Mouse (Mus musculus) hindbrain, postnatal 0 days (tissue): Measurements from ENCODE around the gene Grk3. TPM values are rescaled to one million over a fixed set of nuclear protein-coding genes. Genes with fewer than 3 reads are reported as not detected.
A peak's percentile ranks its signal among the peaks of the same experiment; 100 is the strongest.

Source experiments
- ATAC-seq: fragments of 200-750 bp; cut with Nextera tagmentation; 2 replicates; pipeline ENCODE4 v1.8.0; 2017; ENCODE audit warnings: mild to moderate bottlenecking, moderate TSS enrichment, moderate library complexity
- DNase-seq: peaks from one replicate; pipeline ENCODE4 v3.0.0-alpha.2; 2015; ENCODE audit warnings: low spot score
- H3K27ac ChIP-seq: fragments of 300-500 bp; sonication (generic); 2 replicates; pipeline ENCODE4 v1.5.1; 2014; ENCODE audit warnings: mild to moderate bottlenecking
- H3K27me3 ChIP-seq: fragments of 300-500 bp; sonication (generic); 2 replicates; pipeline ENCODE4 v1.6.1; 2014; ENCODE audit warnings: low read length, mixed read lengths; ENCODE audit not compliant: insufficient read depth
- H3K36me3 ChIP-seq: fragments of 300-500 bp; sonication (generic); 2 replicates; pipeline ENCODE4 v1.6.1; 2014; ENCODE audit warnings: low read length, mixed read lengths; ENCODE audit not compliant: insufficient read depth
- H3K4me1 ChIP-seq: fragments of 300-500 bp; sonication (generic); 2 replicates; pipeline ENCODE4 v1.6.1; 2014; ENCODE audit warnings: antibody characterized with exemption, low read length, mixed read lengths; ENCODE audit not compliant: insufficient read depth
- H3K4me2 ChIP-seq: fragments of 300-500 bp; sonication (generic); 2 replicates; pipeline ENCODE4 v1.6.1; 2014; ENCODE audit warnings: low read depth, mild to moderate bottlenecking, low read length, moderate library complexity, mixed read lengths
- H3K4me3 ChIP-seq: fragments of 300-500 bp; sonication (generic); 2 replicates; pipeline ENCODE4 v1.5.1; 2014; ENCODE audit warnings: low read length
- H3K9ac ChIP-seq: fragments of 300-500 bp; sonication (generic); replicated peaks from 2 replicates; pipeline ENCODE4 v1.6.1; 2014; ENCODE audit warnings: mild to moderate bottlenecking, low read length, moderate library complexity, mixed read lengths
- H3K9me3 ChIP-seq: fragments of 300-500 bp; sonication (generic); 2 replicates; pipeline ENCODE4 v1.6.1; 2016; ENCODE audit warnings: low read length, mixed read lengths
- CTCF ChIP-seq: IDR thresholded peaks from 2 replicates; pipeline ENCODE4 v1.5.1; 2016; ENCODE audit warnings: antibody characterized with exemption, control low read depth, low read depth
- WGBS: fragments of 180-500 bp; shearing (Covaris S2); extraction: QIAGEN DNeasy Blood & Tissue Kit; methylation state at CpG from one replicate; pipeline ENCODE4 v1.1.7; 2014; 5-methylcytosine and 5-hydroxymethylcytosine counted together
- polyA plus RNA-seq: library from polyadenylated mRNA; unstranded; fragments of >200 nt; fragmentation: Nextera tagmentation; extraction: Ambion mirVana; gene quantifications from 2 replicates; pipeline ENCODE4 v1.2.1, GENCODE M21; 2015
- total RNA-seq: library from RNA; depleted of rRNA; stranded (reverse); fragments of >200 nt; gene quantifications from 2 replicates; pipeline ENCODE4 v1.2.3, GENCODE M21; 2014

Gene Grk3
- total and polyA plus RNA-seq, 2 experiments from 2014 or later = 22.4 to 67.6 TPM

DNA sequence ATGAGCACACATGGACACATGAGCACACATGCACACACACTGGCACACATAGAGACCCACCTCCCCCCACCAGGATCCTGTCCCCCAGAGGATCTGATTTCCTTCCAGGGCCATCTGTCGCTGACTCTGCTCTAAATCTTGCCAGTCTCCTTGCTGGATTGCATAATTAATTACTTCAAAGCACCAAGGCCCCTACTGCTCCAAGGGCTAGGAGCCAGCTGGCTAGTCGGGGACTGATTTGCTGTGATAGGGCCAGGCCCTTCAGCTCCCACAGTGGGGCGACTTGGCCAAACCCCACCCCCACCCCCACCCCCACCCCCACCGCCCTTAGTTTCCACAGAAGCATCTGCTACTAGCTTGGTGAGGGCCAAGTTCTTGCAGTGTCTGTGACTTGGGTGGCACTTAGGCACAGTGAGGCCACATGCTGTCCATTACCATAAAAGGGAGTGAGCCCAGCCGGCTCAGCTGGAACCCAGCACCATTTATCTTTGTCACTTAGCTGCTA, 26.0 kb upstream of the Grk3 start:
- DNase-seq = peak; percentile 95
- ATAC-seq = peak; percentile 94
- WGBS = 6% methylated on average over 5 of the region's 5 CpGs
- TF ChIP-seq CTCF = no peak
- no peaks in the 10 kb centered on the region for H3K27me3 ChIP-seq
- H3K4me2 ChIP-seq = no peak overlapping the region
- no peaks in the 10 kb centered on the region for H3K9me3 ChIP-seq
- no peak overlapping the region for H3K9ac ChIP-seq
- H3K4me1 ChIP-seq = peaks cover 8% of the 10 kb centered on the region
- no peaks in the 10 kb centered on the region for H3K36me3 ChIP-seq
- H3K27ac ChIP-seq = peak overlapping the region; percentile 62
- H3K4me3 ChIP-seq = no peak overlapping the region

DNA sequence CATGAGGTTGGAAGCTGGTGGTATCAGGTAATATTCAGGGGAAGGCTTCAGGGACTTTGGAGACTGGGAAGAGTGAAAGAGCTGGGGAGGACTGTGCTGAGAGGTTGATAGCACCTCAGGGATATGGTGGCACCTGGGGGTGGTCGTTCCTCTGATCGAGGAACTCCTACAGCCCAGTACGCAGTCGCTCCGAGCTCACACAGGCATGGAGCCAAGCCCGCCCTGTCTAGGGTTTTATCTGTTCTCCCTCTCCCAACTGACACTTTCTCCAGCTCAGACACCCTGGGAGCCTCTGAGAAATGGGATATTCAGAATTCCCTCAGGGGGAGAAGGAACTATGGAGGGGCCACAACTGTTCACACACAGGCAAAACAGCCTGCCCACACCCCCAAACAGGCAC, 25.2 kb upstream of the Grk3 start:
- Histone ChIP-seq H3K27me3 (no peaks in the 10 kb centered on the region), H3K9ac (no peak overlapping the region), H3K36me3 (no peaks in the 10 kb centered on the region), H3K4me3 (no peak overlapping the region), H3K4me2 (no peak overlapping the region), H3K27ac (peak overlapping the region; percentile 62; the same call in 1 of the 2 replicates), H3K4me1 (peaks cover 8% of the 10 kb centered on the region), H3K9me3 (no peaks in the 10 kb centered on the region)
- no peak for TF ChIP-seq CTCF
- WGBS = 41% methylated on average over 6 of the region's 6 CpGs
- no peak for ATAC-seq
- DNase-seq = no peak

DNA sequence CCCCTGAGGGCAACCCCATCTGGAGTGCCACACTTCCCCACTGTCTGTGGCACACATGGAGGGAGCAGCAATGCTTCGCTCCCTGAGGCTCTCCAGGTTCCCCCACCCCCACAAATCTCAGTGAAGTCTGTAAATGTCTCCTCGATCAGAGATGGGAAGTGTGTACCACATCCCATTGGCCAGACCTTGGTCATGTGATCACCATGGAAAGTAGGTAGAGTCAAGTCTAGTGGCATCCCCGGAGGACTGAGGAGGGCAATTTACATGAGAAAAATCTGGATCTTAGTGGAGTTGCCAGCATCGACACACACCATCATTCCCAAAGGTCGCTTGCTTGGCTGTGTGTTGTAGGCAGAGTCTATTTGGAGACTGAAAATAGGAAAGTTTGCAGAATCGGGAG, 23.0 kb upstream of the Grk3 start:
- Histone ChIP-seq H3K4me2 (no peak overlapping the region), H3K4me1 (peaks cover 14% of the 10 kb centered on the region), H3K9ac (no peak overlapping the region), H3K4me3 (no peak overlapping the region), H3K27ac (no peak overlapping the region), H3K9me3 (no peaks in the 10 kb centered on the region), H3K27me3 (no peaks in the 10 kb centered on the region), H3K36me3 (no peaks in the 10 kb centered on the region)
- ATAC-seq (no peak), DNase-seq (no peak)
- 77% methylated on average over 6 of the region's 6 CpGs for WGBS
- no peak for TF ChIP-seq CTCF

DNA sequence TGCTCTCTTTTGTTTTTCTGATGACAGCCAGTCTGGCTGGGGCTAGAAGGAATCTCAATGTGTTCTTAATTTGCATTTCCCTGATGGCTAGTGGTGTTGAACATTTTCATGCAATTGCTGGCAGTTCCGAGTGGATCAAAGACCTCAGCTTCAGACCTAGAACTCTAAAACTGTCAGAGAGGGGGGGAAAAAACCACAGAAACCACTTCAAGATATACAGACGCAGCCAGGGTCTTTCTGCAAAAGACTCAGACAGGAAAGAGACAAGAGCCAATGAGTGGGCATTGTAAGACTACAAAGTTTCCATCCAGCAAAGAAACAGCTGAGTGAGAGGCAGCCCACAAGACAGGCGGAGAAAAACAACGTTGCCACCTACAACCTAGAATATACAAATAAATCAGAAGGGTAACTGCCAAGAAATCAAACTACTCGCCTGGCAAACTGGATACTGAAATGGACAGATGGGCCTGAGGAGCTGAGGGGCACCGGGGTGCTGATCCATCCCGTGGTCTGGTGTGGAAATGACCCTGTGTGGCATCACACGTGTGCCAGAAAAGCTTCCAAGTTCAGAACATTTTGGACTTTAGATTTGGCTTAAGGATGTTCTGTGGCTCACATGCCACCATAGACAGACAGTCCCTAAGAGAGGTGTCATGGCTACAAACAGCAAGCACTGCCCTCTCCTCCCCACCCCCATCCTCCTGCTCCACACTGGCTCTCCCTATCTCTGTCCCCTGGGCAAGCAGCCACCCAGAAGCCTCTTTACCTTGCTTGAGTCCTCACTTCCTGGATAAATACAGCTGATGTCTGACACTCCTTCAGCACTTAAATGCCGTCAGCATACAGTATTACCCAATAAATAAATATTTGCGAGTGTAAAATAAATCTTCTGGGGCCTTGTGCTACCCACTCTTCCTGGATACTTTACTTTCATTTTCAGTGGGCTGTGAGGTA, 19.8 kb upstream of the Grk3 start:
- no peaks in the 10 kb centered on the region for H3K9me3 ChIP-seq
- peak; percentile 28 for DNase-seq
- H3K27ac ChIP-seq = peak overlapping the region; percentile 33
- no peak overlapping the region for H3K4me2 ChIP-seq
- peaks cover 24% of the 10 kb centered on the region for H3K4me1 ChIP-seq
- 0 out of 2 replicates have a peak, but pooled peaks have one; percentile 19 for ATAC-seq
- H3K4me3 ChIP-seq = no peak overlapping the region
- TF ChIP-seq CTCF = no peak
- H3K9ac ChIP-seq = no peak overlapping the region
- 40% methylated on average over 10 of the region's 10 CpGs for WGBS
- no peaks in the 10 kb centered on the region for H3K27me3 ChIP-seq
- no peaks in the 10 kb centered on the region for H3K36me3 ChIP-seq

DNA sequence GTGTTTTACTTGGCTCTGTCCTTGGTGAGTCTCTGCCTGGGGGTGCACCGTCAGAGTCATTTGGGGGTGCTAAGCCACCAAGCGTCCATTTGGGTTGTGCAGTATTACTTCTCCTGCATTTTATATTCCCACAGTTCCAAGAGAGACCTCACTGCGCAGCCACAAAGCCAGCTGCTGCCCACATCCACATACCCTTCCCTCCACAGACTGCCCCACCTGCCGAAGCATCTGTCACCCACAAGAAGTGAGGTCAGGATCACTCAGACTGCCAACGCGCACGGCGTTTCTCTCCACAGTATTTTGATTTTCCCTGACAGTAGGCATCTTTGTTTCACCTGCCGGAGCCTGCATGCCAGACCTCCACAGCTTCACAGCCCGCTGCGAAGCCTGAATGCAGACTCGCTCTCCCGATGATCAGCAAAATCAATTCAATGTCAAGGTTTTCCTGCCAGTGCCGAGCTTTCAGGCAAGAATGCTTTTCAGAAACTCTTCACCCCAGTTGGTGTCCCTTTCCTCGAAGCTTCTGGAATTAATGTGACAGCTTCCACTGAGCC, 15.7 kb upstream of the Grk3 start:
- Histone ChIP-seq H3K36me3 (no peaks in the 10 kb centered on the region), H3K9me3 (no peaks in the 10 kb centered on the region), H3K9ac (no peak overlapping the region), H3K4me1 (peaks cover 24% of the 10 kb centered on the region), H3K4me2 (0 out of 2 replicates have a peak overlapping the region, but pooled peaks have one; percentile 16), H3K27ac (peak overlapping the region; percentile 74), H3K27me3 (no peaks in the 10 kb centered on the region), H3K4me3 (no peak overlapping the region)
- WGBS = 13% methylated on average over 15 of the region's 15 CpGs
- peak; percentile 75 for ATAC-seq
- TF ChIP-seq CTCF = peak; percentile 5; the same call in 1 of the 2 replicates
- DNase-seq = peak; percentile 74

DNA sequence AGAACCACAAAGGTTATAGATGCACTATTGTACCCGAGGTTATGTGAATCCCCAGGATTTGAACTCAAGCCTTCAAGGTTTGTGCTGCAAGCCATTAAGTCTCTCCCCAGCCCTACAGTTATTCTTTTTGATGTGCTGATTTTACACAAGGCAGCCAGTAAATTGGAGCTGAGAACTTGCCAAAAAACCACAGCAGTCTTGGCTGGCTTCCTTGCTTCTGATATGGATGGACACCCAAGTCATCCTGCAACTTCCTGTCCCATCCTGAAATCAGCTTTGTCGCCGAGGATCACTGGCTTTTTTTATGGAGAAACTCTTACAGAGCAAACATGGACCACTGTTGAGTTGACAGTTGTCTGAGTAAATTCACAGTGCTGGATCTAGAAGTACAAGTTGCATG, 14.5 kb upstream of the Grk3 start:
- no peak for TF ChIP-seq CTCF
- no peaks in the 10 kb centered on the region for H3K27me3 ChIP-seq
- no peaks in the 10 kb centered on the region for H3K9me3 ChIP-seq
- H3K4me2 ChIP-seq = no peak overlapping the region
- 0 out of 2 replicates have a peak overlapping the region, but pooled peaks have one; percentile 74 for H3K27ac ChIP-seq
- DNase-seq (peak; percentile 70), ATAC-seq (no peak)
- peaks cover 17% of the 10 kb centered on the region for H3K4me1 ChIP-seq
- H3K4me3 ChIP-seq = no peak overlapping the region
- no peak overlapping the region for H3K9ac ChIP-seq
- WGBS = 57% methylated on average over 3 of the region's 3 CpGs
- H3K36me3 ChIP-seq = no peaks in the 10 kb centered on the region
